Mouse (Mus musculus): ENCODE results near the gene Psme2b.
"Not testable (repeated sequence)": the region's sequence is repeated elsewhere in the genome, so short reads cannot be mapped to it uniquely, and the experiment has no call there.

DNA sequence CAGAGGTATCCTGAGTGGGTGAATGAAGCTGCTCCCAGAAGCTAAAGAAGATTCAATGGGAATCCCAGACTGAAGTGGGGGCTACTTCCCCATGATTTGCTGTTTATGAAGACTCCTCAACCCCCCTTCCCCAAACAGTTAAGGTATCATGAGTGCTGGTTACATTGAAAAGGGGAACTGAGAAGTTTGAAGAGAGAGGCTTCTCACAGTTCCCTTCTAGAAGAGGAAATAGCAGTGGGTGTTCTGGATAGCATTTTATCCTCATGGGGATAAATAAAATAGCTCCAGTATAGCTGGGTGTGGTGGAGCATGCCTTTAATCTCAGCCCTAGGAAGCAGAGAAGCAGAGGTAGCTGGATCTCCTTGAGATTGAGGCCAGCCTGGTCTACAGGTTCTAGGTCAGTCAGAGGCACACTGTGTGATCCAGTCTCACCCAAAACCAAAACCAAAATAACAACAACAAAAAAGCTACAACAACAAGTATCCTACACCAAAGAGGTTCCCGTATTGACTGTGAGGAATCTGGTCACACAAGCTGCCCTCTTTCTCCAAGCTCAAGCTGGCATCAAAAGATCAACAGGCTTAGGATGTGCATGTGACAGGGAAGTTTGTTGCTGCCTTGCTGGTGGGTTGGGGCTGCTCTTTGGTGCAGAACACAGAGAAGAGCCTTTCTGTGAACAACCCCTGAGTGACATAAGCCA lies 32.4 kb upstream of the Psme2b start, which contains the start of gene Olfr56:
- TF ChIP-seq CHD1 (IDR thresholded peaks at IDR 0.05; ENCODE audit: low read depth, low read length); E2F4 (IDR thresholded peaks at IDR 0.05; ENCODE audit: borderline replicate concordance, low read depth, low read length); NRF1 (IDR thresholded peaks at IDR 0.05; ENCODE audit: insufficient read depth, low read depth, low read length, poor library complexity, severe bottlenecking); ZC3H11A (IDR thresholded peaks at IDR 0.05; ENCODE audit: low read depth, low read length); UBTF (IDR thresholded peaks at IDR 0.05; ENCODE audit: borderline replicate concordance, insufficient read depth, low read depth, low read length); EP300 (IDR thresholded peaks at IDR 0.05; ENCODE audit: low read depth in 1 of 2, low read length in 2 of 2); MAX (IDR thresholded peaks at IDR 0.05; ENCODE audit: low read length); CTCF (IDR thresholded peaks at IDR 0.05 in 2 of 3, conservative IDR thresholded peaks at IDR 0.05 in 1 of 3; ENCODE audit: control insufficient read depth in 1 of 3, insufficient read depth in 1 of 3, low read depth in 2 of 3, low read length in 3 of 3, poor library complexity in 1 of 3, severe bottlenecking in 1 of 3); TCF12 (IDR thresholded peaks at IDR 0.05; ENCODE audit: low read depth, low read length): not testable (repeated sequence)

Data from MEL (cell line).